Mouse (Mus musculus): ENCODE measurements around the gene Rpp38. TPM values are rescaled to one million over a fixed set of nuclear protein-coding genes. Genes with fewer than 3 reads are reported as not detected.

The Rpp38 gene
- total RNA-seq (2021): 10 to 100 TPM; 10.7 to 11.9 TPM
- long read RNA-seq, transcript Rpp38-201 (2 exons, 1,042 nt): major isoform, 6 of 10 reads
- long read RNA-seq, partial matches to known transcripts: 0 of 10 reads
- long read RNA-seq, other reads (novel, unspliced or antisense): 4 of 10 reads

- peak; percentile 99 for DNase-seq (ENCODE audit: low spot score in 2 of 2)
These were observed at the start of gene Rpp38 for GRCm38 (mm10) chr2:3332484-3333242. Gene Rpp38 (minus strand): TSS chr2:3332643.

GRCm38 (mm10) chr2:3365127-3365526 lies 32.7 kb upstream of the Rpp38 start:
- DNase-seq (ENCODE audit: low spot score in 2 of 2): no peak

GRCm38 (mm10) chr2:3361067-3361466 lies 28.6 kb upstream of the Rpp38 start:
- no peak for DNase-seq (ENCODE audit: low spot score in 2 of 2)

- no peak for DNase-seq (ENCODE audit: low spot score in 2 of 2)
These were observed 25.4 kb upstream of the Rpp38 start for GRCm38 (mm10) chr2:3357887-3358286.

GRCm38 (mm10) chr2:3356311-3356710 lies 23.9 kb upstream of the Rpp38 start:
- no peak for DNase-seq (ENCODE audit: low spot score in 2 of 2)

- no peak for DNase-seq (ENCODE audit: low spot score in 2 of 2)
These were observed 23.4 kb upstream of the Rpp38 start for GRCm38 (mm10) chr2:3355793-3356192.

GRCm38 (mm10) chr2:3353160-3353559 lies 20.7 kb upstream of the Rpp38 start:
- DNase-seq (ENCODE audit: low spot score in 2 of 2): no peak

GRCm38 (mm10) chr2:3348919-3349318 lies 16.5 kb upstream of the Rpp38 start:
- peak in 1 of 2 experiments; percentile 65 for DNase-seq (ENCODE audit: low spot score in 2 of 2)

- no peak for DNase-seq (ENCODE audit: low spot score in 2 of 2)
These were observed 16.0 kb upstream of the Rpp38 start for GRCm38 (mm10) chr2:3348422-3348821.

GRCm38 (mm10) chr2:3335611-3336301 lies 3.3 kb upstream of the Rpp38 start, which contains the start of gene Acbd7:
Gene Acbd7 (plus strand): TSS chr2:3336168.
- DNase-seq (ENCODE audit: low spot score in 2 of 2): peak; percentile 60 to 69

- no peak for DNase-seq (ENCODE audit: low spot score in 2 of 2)
These were observed 1.3 kb upstream of the Rpp38 start for GRCm38 (mm10) chr2:3333761-3334160.

- DNase-seq (ENCODE audit: low spot score in 2 of 2): no peak
These were observed 387 bp downstream of the Rpp38 start for GRCm38 (mm10) chr2:3332056-3332455.

GRCm38 (mm10) chr2:3331071-3331703 lies 1.3 kb downstream of the Rpp38 start:
- DNase-seq (ENCODE audit: low spot score in 2 of 2): no peak

- peak in 1 of 2 experiments; percentile 43 for DNase-seq (ENCODE audit: low spot score in 2 of 2)
These were observed 5.1 kb downstream of the Rpp38 start for GRCm38 (mm10) chr2:3327351-3327750.

GRCm38 (mm10) chr2:3326547-3326946 lies 5.9 kb downstream of the Rpp38 start:
- DNase-seq (ENCODE audit: low spot score in 2 of 2): no peak

- no peak for DNase-seq (ENCODE audit: low spot score in 2 of 2)
These were observed 7.9 kb downstream of the Rpp38 start for GRCm38 (mm10) chr2:3324381-3325130.

GRCm38 (mm10) chr2:3323132-3323531 lies 9.3 kb downstream of the Rpp38 start:
- no peak for DNase-seq (ENCODE audit: low spot score in 2 of 2)

- DNase-seq (ENCODE audit: low spot score in 2 of 2): peak; percentile 19 to 69
These were observed 26.9 kb downstream of the Rpp38 start for GRCm38 (mm10) chr2:3305426-3306025.

GRCm38 (mm10) chr2:3295826-3296225 lies 36.6 kb downstream of the Rpp38 start:
- DNase-seq (ENCODE audit: low spot score in 2 of 2): no peak

GRCm38 (mm10) chr2:3292170-3292569 lies 40.3 kb downstream of the Rpp38 start:
- DNase-seq (ENCODE audit: low spot score in 2 of 2): no peak

- DNase-seq (ENCODE audit: low spot score in 2 of 2): no peak
These were observed 42.9 kb downstream of the Rpp38 start for GRCm38 (mm10) chr2:3289581-3289980.

Data from layer of hippocampus, adult 18-20 months (tissue).